Mouse (Mus musculus) hindbrain, embryonic 13.5 days (tissue): ENCODE measurements around the gene Pccb. TPM values are rescaled to one million over a fixed set of nuclear protein-coding genes. Genes with fewer than 3 reads are reported as not detected.

ENCODE experiments used
- ATAC-seq: fragments of 200-750 bp; cut with Nextera tagmentation; 2 replicates; pipeline ENCODE4 v1.8.0; 2017; ENCODE audit warnings: moderate TSS enrichment; ENCODE audit not compliant: low FRiP score
- H3K27ac ChIP-seq: fragments of 300-500 bp; sonication (generic); 2 replicates; pipeline ENCODE4 v1.5.1; 2015; ENCODE audit warnings: inconsistent platforms, mild to moderate bottlenecking, moderate library complexity
- H3K27me3 ChIP-seq: fragments of 300-500 bp; sonication (generic); 2 replicates; pipeline ENCODE4 v1.6.1; 2015; ENCODE audit warnings: mild to moderate bottlenecking, inconsistent platforms
- H3K36me3 ChIP-seq: fragments of 300-500 bp; sonication (generic); 2 replicates; pipeline ENCODE4 v1.6.1; 2015; ENCODE audit warnings: mild to moderate bottlenecking, inconsistent platforms
- H3K4me1 ChIP-seq: fragments of 300-500 bp; sonication (generic); replicated peaks from 2 replicates; pipeline ENCODE4 v1.6.1; 2015; ENCODE audit warnings: inconsistent platforms
- H3K4me2 ChIP-seq: fragments of 300-500 bp; sonication (generic); 2 replicates; pipeline ENCODE4 v1.6.1; 2015; ENCODE audit warnings: inconsistent platforms, mild to moderate bottlenecking, moderate library complexity
- H3K4me3 ChIP-seq: fragments of 300-500 bp; sonication (generic); 2 replicates; pipeline ENCODE4 v1.5.1; 2015; ENCODE audit warnings: mild to moderate bottlenecking, inconsistent platforms
- H3K9ac ChIP-seq: fragments of 300-500 bp; sonication (generic); 2 replicates; pipeline ENCODE4 v1.6.1; 2015; ENCODE audit warnings: mild to moderate bottlenecking, inconsistent platforms
- H3K9me3 ChIP-seq: fragments of 300-500 bp; sonication (generic); 2 replicates; pipeline ENCODE4 v1.6.1; 2016; ENCODE audit warnings: inconsistent platforms
- WGBS: fragments of 180-500 bp; shearing (Covaris S2); methylation state at CpG from one replicate; pipeline ENCODE4 v1.1.7; 2015; 5-methylcytosine and 5-hydroxymethylcytosine counted together
- polyA plus RNA-seq: library from polyadenylated mRNA; unstranded; fragments of >200 nt; fragmentation: Nextera tagmentation; extraction: Ambion mirVana; gene quantifications from 2 replicates; pipeline ENCODE4 v1.2.1, GENCODE M21; 2015

Pccb gene
- polyA plus RNA-seq, 1 experiment from 2014 or later: 22.1 TPM

DNA sequence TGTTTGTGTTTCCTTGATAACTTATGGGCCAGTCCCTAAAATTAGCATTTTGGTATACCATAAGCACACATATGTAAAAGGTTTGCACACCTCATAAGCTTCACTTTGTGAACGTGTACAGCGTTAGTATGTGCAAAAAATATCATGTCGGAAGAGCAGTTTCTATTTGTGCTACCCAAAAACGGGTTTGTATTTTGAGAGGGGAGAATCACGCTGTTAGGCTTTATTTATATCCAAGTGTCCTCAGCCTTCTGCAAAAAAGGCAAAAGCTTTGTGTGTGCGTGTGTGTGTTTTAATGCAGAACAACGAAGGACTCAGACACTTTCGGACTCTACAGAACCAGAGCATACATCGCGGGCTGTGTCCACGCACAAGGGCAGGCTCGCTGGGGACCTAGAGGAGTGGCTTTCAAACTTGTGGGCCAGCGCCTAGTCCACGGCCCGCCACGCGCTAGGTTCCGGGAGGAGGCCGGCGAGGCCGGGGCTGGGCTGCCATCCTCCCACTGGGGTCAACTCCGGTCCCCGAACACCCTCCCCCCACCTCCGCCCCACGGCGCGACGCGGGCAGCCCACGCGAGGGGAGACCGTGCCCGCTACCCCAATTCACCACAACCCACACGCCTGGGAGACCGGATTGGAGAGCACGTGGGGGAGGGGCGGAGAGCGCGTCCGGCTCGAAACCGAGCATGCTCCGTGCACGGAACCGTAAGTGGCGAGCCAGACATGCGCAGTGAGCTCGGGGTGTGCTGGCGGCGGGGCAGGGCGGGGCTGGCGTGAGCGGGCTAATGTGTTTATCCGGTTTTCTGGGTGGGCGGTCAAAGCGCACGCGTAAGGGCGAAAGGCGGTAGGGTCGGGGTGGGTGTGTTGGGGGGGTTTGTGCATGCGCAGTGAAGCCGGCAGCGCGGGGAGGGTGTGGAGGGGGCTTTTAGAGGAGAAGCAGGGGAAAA is 38.6 kb upstream of the Pccb start:
- H3K27me3 ChIP-seq: no peaks in the 10 kb centered on the region
- peak overlapping the region; percentile 100 for H3K27ac ChIP-seq
- peaks cover 18% of the 10 kb centered on the region for H3K4me1 ChIP-seq
- peak; percentile 91 for ATAC-seq
- H3K4me2 ChIP-seq: peak overlapping the region; percentile 69
- no peaks in the 10 kb centered on the region for H3K36me3 ChIP-seq
- H3K4me3 ChIP-seq: peak overlapping the region; percentile 99
- WGBS: 2% methylated on average over 59 of the region's 65 CpGs
- H3K9me3 ChIP-seq: 0 out of 2 replicates have a peak, but pooled peaks cover 2% of the 10 kb centered on the region
- peak overlapping the region; percentile 86 for H3K9ac ChIP-seq

DNA sequence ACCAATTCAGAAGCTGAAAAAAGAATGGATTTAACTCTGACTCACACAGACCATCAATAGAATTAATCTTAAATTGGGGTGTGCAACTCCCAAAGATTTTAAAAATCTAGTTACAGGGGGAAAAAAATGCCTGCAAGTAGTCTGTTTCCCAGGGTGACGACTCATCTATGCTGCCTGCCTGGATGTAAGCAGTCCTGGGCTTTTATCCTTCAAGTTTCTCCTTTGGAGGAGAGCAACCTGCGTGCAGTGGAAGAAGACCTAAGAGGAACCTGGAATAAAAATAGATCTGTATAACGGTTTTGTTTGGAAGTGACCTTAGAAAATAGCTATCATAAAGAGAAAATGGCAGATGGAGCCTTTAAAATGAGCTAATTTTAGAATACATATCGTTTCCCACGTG is 37.8 kb upstream of the Pccb start:
- Histone ChIP-seq H3K9ac (no peak overlapping the region), H3K4me3 (no peak overlapping the region), H3K27me3 (no peaks in the 10 kb centered on the region), H3K27ac (no peak overlapping the region), H3K4me2 (peak overlapping the region; percentile 69; the same call in 1 of the 2 replicates), H3K4me1 (peaks cover 12% of the 10 kb centered on the region), H3K36me3 (no peaks in the 10 kb centered on the region), H3K9me3 (0 out of 2 replicates have a peak, but pooled peaks cover 2% of the 10 kb centered on the region)
- ATAC-seq: no peak
- WGBS: 51% methylated on average over 5 of the region's 5 CpGs

DNA sequence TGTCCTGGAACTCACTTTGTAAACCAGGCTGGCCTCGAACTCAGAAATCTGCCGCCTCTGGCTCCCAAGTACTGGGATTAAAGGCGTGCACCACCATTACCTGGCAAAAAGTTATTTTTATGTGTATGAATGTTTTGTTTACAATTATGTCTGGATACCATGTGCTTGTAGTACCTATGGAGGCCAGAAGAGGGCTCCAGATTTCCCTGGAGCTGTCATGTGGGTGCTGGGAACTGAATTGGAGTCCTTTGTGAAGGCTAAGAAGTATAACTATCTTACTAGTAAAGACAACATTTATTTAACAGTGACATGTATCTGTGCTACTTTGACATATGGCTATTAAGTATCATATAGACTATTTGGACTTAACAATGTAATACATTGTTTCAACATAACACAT is 35.1 kb upstream of the Pccb start:
- WGBS: 95% methylated on average over 3 of the region's 3 CpGs
- Histone ChIP-seq H3K9ac (no peak overlapping the region), H3K4me1 (peaks cover 4% of the 10 kb centered on the region), H3K4me3 (no peak overlapping the region), H3K27me3 (no peaks in the 10 kb centered on the region), H3K36me3 (no peaks in the 10 kb centered on the region), H3K4me2 (no peak overlapping the region), H3K27ac (no peak overlapping the region), H3K9me3 (0 out of 2 replicates have a peak, but pooled peaks cover 2% of the 10 kb centered on the region)
- no peak for ATAC-seq

DNA sequence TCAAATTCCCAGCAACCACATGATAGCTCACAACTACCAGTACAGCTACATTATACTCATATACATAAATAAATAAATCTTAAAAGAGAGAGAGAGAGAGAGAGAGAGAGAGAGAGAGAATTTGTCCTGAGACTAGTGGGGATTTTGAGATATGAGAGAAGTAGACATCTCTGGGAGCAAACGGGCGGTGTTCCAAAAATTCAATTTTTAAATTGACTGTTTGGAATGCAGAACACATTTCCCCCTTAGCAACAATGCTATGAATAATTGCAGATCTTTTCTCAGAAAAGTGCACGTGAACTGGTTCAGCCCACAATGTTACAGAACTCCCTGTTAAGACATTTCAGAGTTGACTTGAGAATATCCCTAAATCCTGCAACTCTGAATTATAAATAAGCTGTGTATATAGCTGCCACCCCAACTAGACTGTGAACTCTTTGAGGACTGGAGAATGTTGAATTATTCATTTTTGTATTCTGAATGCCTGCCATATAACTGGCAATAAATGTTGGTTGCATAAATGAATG is 30.4 kb upstream of the Pccb start:
- no peak for ATAC-seq
- no peaks in the 10 kb centered on the region for H3K36me3 ChIP-seq
- no peak overlapping the region for H3K4me2 ChIP-seq
- H3K4me1 ChIP-seq: peaks cover 4% of the 10 kb centered on the region; the same call in 1 of the 2 replicates
- no peak overlapping the region for H3K9ac ChIP-seq
- H3K27ac ChIP-seq: no peak overlapping the region
- H3K27me3 ChIP-seq: no peaks in the 10 kb centered on the region
- H3K9me3 ChIP-seq: 0 out of 2 replicates have a peak, but pooled peaks cover 2% of the 10 kb centered on the region
- no peak overlapping the region for H3K4me3 ChIP-seq
- 81% methylated on average over 3 of the region's 3 CpGs for WGBS

DNA sequence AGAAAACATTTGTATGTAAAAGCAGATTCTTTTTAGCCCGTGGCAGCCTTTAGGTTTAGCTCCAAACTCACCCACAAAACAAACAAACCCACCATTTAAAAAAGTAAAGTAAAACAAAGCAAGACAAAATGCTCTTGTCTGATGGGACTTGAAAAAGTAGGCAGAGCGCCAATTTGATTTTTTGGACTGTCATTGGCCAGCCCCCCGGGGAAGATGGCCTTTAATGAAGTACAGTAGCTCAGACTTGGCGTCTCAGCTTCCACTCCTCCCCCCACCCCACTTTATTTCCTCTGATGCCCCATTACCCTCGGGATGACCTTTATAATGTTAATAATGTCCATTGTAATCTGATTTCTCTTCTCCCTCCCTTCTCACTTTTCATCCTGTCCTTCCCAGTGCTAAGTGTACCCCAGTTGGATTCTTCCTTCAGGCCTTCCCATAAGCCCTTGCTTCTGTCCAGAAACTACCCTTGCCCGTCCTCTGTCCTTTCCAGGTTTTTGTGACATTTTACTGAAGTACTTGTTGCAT is 27.6 kb upstream of the Pccb start:
- 64% methylated on average over 6 of the region's 6 CpGs for WGBS

DNA sequence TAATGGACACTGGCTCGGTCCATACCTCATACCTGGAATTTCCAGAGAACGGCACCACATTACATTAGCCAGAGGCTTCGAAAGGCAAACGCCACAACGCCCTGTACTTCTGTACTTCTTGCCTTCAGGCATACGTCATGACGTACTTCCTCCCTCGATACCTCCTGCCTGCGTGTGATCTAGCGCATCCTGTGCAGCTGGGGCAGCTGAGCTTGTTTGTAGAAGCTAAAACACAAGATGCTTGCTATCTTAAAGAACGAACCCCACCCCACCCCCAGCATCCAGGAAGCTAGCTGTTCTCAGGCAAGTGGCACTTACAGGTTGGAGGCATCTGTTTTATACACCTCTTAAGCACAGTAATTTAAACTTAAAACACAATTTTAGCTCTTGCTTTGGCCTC is 26.3 kb upstream of the Pccb start:
- H3K27ac ChIP-seq: no peak overlapping the region
- ATAC-seq: no peak
- H3K9me3 ChIP-seq: no peaks in the 10 kb centered on the region
- H3K4me3 ChIP-seq: no peak overlapping the region
- H3K36me3 ChIP-seq: no peaks in the 10 kb centered on the region
- 75% methylated on average over 11 of the region's 11 CpGs for WGBS
- H3K27me3 ChIP-seq: no peaks in the 10 kb centered on the region
- H3K4me1 ChIP-seq: peaks cover 4% of the 10 kb centered on the region; the same call in 1 of the 2 replicates
- no peak overlapping the region for H3K4me2 ChIP-seq
- no peak overlapping the region for H3K9ac ChIP-seq

More for the DNA sequence above, 27.6 kb upstream of the Pccb start:
- no peaks in the 10 kb centered on the region for H3K9me3 ChIP-seq
- no peak overlapping the region for H3K9ac ChIP-seq
- H3K4me2 ChIP-seq: no peak overlapping the region
- H3K36me3 ChIP-seq: no peaks in the 10 kb centered on the region
- no peaks in the 10 kb centered on the region for H3K27me3 ChIP-seq
- ATAC-seq: no peak
- H3K4me3 ChIP-seq: no peak overlapping the region
- peaks cover 4% of the 10 kb centered on the region; the same call in 1 of the 2 replicates for H3K4me1 ChIP-seq
- H3K27ac ChIP-seq: no peak overlapping the region

DNA sequence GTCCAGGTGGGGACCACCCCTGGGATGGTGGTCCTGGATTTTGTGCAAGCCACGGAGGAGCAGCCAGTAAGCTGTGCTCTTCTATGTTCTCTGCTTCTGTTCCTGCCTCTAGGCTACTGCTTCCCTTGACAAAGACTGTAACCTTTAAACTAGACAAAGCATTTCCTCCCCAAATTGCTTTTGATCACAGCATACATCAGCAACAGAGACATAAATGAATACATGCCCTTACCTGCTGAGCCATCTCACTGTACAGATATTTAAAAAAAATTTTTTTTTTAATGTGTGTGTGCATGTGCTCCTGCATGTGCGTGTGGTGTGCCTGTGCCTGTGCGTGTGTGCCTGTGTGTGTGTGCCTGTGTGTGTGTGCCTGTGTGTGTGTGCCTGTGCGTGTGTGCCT is 22.5 kb upstream of the Pccb start:
- ATAC-seq: no peak
- WGBS: 98% methylated on average over 4 of the region's 4 CpGs
- no peak overlapping the region for H3K4me2 ChIP-seq
- no peak overlapping the region for H3K9ac ChIP-seq
- H3K36me3 ChIP-seq: no peaks in the 10 kb centered on the region
- no peak overlapping the region for H3K27ac ChIP-seq
- H3K4me1 ChIP-seq: no peaks in the 10 kb centered on the region
- no peaks in the 10 kb centered on the region for H3K9me3 ChIP-seq
- H3K4me3 ChIP-seq: no peak overlapping the region
- H3K27me3 ChIP-seq: no peaks in the 10 kb centered on the region

DNA sequence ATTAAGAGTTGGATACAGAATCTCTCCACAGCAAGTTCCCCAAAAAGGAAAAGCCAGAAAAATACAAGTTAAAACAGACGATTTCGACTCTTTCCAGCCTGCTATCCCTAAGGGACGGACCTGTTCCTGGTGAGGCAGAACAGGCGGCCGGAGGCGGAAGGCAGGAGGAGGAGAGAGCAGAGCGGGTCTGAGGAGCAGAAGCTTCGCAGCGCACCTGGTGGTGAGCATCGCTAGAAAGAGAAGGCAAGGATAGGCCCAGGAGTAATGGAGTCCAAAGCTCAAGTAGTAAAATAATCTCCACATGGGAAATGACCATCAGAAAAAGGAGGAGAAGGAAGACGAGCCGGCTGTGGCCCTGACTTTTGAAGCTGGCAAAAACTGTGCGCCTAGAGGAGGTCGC is 18.6 kb upstream of the Pccb start:
- ATAC-seq: no peak
- 78% methylated on average over 14 of the region's 14 CpGs for WGBS

DNA sequence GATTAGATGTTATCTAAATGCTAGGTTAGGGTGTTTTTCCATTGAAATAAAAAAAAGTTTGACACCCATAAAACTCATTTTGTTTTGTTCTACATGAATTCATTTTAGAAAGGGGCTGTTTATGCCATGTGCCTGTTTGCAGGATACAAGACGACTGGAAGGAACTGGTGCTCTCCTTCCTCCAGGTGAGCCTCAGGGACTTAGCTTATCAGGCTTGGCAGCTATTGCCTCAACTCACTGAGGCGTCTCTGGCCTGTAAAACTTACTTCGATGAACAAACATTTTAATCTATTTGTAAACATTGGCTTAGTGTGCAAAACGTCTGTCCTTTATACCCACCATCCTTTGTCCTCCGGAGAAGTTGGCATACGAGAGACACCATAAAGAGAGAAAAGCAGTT is 18.0 kb upstream of the Pccb start:
- WGBS: 79% methylated on average over 6 of the region's 6 CpGs

More for the DNA sequence above, 18.6 kb upstream of the Pccb start:
- no peak overlapping the region for H3K27ac ChIP-seq
- H3K36me3 ChIP-seq: no peaks in the 10 kb centered on the region
- H3K4me2 ChIP-seq: no peak overlapping the region
- H3K9me3 ChIP-seq: no peaks in the 10 kb centered on the region
- no peak overlapping the region for H3K9ac ChIP-seq
- H3K4me1 ChIP-seq: no peaks in the 10 kb centered on the region
- no peaks in the 10 kb centered on the region for H3K27me3 ChIP-seq
- no peak overlapping the region for H3K4me3 ChIP-seq

DNA sequence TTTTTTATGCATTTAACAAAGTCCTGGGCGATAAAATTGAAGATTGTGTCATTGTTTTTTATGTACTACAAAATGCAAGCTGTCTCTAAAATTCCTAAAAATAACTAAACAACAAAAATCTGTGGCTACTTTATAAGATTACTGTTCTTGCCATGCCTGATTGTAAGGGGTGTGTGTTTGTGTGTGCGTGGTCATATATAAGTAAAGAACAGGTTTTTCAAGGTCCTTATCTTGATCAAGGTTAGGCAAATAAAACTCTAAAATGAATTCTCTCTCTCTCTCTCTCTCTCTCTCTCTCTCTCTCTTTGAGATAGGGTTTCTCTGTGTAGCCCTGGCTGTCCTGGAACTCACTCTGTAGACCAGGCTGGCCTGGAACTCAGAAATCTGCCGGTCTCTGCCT is 17.3 kb upstream of the Pccb start:
- Histone ChIP-seq H3K9ac (no peak overlapping the region), H3K9me3 (no peaks in the 10 kb centered on the region), H3K27me3 (no peaks in the 10 kb centered on the region), H3K36me3 (no peaks in the 10 kb centered on the region), H3K4me1 (no peaks in the 10 kb centered on the region), H3K4me3 (no peak overlapping the region), H3K27ac (no peak overlapping the region), H3K4me2 (no peak overlapping the region)
- 97% methylated on average over 3 of the region's 3 CpGs for WGBS
- no peak for ATAC-seq

More for the DNA sequence above, 18.0 kb upstream of the Pccb start:
- Histone ChIP-seq H3K27ac (no peak overlapping the region), H3K4me3 (no peak overlapping the region), H3K36me3 (no peaks in the 10 kb centered on the region), H3K27me3 (no peaks in the 10 kb centered on the region), H3K4me2 (no peak overlapping the region), H3K9ac (no peak overlapping the region), H3K4me1 (no peaks in the 10 kb centered on the region), H3K9me3 (no peaks in the 10 kb centered on the region)
- no peak for ATAC-seq

DNA sequence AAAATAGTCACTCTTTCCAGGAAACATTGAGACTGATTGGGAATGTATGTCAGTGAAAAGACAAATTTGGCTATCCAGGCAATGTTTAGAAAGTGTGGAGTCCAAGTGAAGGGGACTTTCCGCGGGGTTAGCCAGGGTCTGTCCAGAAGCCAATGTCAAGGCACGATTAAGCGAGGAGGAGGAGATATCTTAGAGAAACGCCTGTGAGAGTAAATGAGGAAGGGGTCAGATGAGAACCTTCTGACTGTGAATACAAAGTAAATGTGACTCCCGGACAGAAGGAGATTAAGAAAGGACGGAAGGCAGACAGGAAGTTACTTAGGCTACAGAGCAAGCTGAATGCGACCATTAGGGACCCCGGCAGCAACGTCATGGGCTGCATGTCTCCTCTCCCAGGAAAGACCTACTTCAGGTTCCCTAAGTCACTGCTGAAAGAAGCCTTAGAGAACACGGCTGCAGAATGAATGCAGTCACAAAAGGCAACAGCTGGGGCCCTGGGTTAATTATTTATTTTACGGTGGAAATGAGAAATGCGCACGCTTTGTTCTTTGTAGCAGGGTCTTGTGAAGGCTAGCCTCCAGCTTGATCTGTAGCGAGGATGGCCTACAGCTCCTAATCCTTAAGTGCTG is 11.1 kb upstream of the Pccb start:
- 58% methylated on average over 15 of the region's 15 CpGs for WGBS

DNA sequence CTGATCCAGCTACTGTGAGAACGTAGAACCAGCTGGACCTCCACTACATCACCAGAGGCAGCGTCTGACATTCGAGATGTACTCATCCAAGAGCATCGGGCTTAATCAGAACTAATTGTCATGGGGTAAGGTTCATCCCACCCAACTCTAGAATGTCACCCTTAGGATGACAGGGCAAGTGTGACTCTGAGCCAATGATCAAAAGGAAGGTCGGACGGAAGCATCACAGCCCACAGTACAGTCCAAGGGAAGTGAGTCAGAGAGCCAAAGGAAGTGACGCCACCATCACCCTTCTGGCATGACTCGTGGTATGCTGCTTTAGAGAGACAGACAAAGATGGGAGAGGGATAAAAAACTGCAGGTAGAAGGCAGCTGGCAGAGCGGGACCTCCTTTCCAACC is 7.6 kb upstream of the Pccb start:
- H3K9me3 ChIP-seq: no peaks in the 10 kb centered on the region

More for the DNA sequence above, 11.1 kb upstream of the Pccb start:
- H3K4me3 ChIP-seq: no peak overlapping the region
- H3K9ac ChIP-seq: no peak overlapping the region
- H3K4me2 ChIP-seq: no peak overlapping the region
- no peaks in the 10 kb centered on the region for H3K9me3 ChIP-seq
- H3K27me3 ChIP-seq: no peaks in the 10 kb centered on the region
- no peak for ATAC-seq
- H3K4me1 ChIP-seq: peaks cover 5% of the 10 kb centered on the region; the same call in 1 of the 2 replicates
- H3K27ac ChIP-seq: no peak overlapping the region
- H3K36me3 ChIP-seq: no peaks in the 10 kb centered on the region

More for the DNA sequence above, 7.6 kb upstream of the Pccb start:
- 89% methylated on average over 9 of the region's 9 CpGs for WGBS
- no peak overlapping the region for H3K27ac ChIP-seq
- H3K4me1 ChIP-seq: peaks cover 5% of the 10 kb centered on the region; the same call in 1 of the 2 replicates
- no peaks in the 10 kb centered on the region for H3K27me3 ChIP-seq
- H3K4me2 ChIP-seq: no peak overlapping the region
- no peak overlapping the region for H3K4me3 ChIP-seq
- no peaks in the 10 kb centered on the region for H3K36me3 ChIP-seq
- no peak overlapping the region for H3K9ac ChIP-seq
- ATAC-seq: no peak
